Mouse (Mus musculus) brain, adult 2 months (tissue): ENCODE data around the gene Adgrg4.

Source experiments
- DNase-seq: peaks from one replicate; pipeline ENCODE4 v3.0.0; 2011; ENCODE audit warnings: low read depth, low spot score

Adgrg4 gene

GRCm38 (mm10) chrX:56869863-56870262, at the start of gene Adgrg4:
Adgrg4 (plus strand) TSS chrX:56870163.
- DNase-seq, result no peak

GRCm38 (mm10) chrX:56821765-56822603, 48.0 kb upstream of the Adgrg4 start, which contains the start of gene Map7d3:
Map7d3 (minus strand) TSS chrX:56822326.
- no peak for DNase-seq

GRCm38 (mm10) chrX:56827492-56827891, 42.5 kb upstream of the Adgrg4 start:
- no peak for DNase-seq

DNA sequence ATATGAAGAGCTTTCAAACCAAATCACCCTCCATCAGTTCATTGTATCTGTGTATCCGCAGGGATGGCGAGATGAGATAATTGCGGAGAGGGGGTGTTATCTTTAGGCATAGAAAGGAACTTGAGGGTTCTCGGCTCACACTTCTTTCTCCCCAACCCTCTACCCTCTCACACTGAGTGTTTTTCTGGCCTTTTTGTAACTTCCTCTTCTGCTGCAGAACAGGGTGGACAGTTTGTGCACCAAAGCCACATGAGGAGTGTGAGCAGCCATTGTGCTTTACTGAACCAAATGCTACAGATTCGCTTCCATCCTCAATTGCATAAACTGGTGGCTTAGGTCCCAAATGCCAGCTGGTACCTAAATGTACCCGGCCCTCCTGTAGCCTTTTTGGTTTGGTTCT, 34.1 kb upstream of the Adgrg4 start:
- no peak for DNase-seq

DNA sequence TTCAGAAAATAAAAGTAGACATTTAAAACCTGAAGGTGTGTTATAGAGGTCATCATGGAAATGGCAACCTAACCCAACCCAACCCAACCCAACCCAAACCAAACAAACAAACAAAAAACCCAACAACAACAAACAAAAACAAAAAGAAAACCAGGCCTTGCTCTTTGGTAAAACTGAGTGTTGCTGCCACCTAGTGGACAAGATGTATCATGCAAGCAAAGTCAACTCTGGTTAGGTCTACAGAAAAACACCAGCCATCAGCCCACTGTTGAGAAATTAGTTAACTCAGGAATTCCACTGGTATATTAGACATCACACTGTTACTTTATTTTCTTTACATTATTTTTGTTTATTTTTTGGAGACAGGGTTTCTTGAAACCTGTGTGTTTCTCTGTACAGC, 30.6 kb upstream of the Adgrg4 start:
- peak; percentile 31 for DNase-seq

- DNase-seq, result peak; percentile 13
Measured at GRCm38 (mm10) chrX:56841255-56841654, 28.7 kb upstream of the Adgrg4 start.

- no peak for DNase-seq
Measured at GRCm38 (mm10) chrX:57012891-57013290, 142.9 kb downstream of the Adgrg4 start.

DNA sequence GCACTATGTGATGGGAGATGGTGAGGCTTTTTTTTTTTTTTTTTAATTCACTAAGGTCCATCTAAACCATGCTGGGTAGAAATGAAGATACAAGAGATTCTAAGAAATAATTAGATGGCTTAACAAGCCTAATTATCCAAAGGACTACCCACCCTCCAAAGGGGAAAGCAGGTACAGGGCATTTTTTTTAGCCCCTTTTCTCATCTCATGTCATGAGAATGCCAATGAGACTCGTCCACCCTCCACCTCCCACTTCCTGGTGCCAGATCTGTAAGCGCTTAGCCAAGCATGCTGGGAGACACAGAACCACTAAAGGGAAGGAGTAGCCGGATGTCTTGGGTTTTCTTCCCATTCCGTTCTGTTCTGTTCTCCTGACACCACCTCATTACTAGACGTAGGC, 172.8 kb downstream of the Adgrg4 start, which contains the start of gene Brs3:
TSS of gene Brs3 (plus strand) at position 301 of the 400 bp plus-strand sequence.
- DNase-seq, result no peak

DNA sequence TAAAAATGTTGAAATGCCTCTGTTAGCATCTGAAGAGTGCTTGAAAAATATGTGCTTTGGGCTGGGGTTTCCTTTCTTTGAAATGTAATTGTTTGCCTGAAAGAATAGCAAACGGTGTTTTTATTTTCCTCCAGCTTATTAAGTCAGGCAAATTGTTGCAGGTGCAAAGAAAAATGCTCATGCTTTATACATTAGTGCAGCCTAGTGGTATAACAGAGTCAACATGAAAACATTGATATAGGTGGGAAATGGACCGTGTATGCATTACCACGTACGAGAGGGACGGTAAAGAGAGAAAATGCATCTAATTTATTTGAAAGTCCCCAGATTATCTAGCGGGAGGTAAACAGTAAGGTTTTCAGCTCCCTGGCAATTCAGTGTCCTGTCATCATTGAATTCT, 173.9 kb downstream of the Adgrg4 start:
- DNase-seq, result no peak
